Mouse (Mus musculus): Measurements from ENCODE around the gene Mark3.

DNA sequence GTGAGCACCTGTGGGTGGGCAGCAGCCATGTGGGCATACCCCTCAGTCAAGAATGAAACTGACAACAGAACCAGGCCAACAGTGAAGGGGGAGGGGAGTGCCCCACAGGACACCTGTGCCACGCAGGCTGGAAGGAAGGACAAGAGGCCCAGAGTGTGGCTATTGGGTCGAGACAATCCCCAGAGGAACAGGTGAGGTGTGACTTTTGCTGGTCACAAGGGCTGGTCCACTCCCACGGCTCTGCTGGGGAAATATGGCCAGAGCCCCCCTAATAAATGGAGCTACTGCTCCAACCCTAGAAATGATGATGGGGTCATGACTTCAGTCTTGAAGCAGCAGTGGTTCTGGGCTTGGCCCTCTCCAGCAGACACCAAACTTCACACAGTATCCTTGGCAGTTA, 129.0 kb downstream of the Mark3 start:
- TF ChIP-seq CTCF (IDR thresholded peaks at IDR 0.05), result no peak
- TF ChIP-seq EP300 (IDR thresholded peaks at IDR 0.05), result no peak
